Mouse (Mus musculus) spleen, embryonic (tissue): ENCODE measurements around the gene Zfp592.

Experiments
- CTCF ChIA-PET: fragments of 350-600 bp; sonication (Branson Sonifier 250); formaldehyde crosslinking; loops from one replicate; lab custom pipeline; 2022; lab: Charles Lee

Zfp592 gene

GRCm38 (mm10) chr7:81055709-81056370, 62.4 kb downstream of the Zfp592 start:
- CTCF ChIA-PET: interaction anchor here (0.6 kb wide), 1 partner anchor 88 kb away, joined by 5 read pairs; no protein-coding TSS in a partner anchor

- CTCF ChIA-PET: no interaction called here
These were observed 64.0 kb downstream of the Zfp592 start, which contains the start of gene Alpk3 for GRCm38 (mm10) chr7:81057471-81057870. Gene Alpk3 (plus strand): TSS chr7:81057600.

- CTCF ChIA-PET: interaction anchor here (0.6 kb wide), 1 partner anchor 10 kb away, joined by 4 read pairs; no protein-coding TSS in a partner anchor
These were observed 64.6 kb downstream of the Zfp592 start for GRCm38 (mm10) chr7:81057901-81058711.

GRCm38 (mm10) chr7:81058712-81059154, 65.3 kb downstream of the Zfp592 start:
- CTCF ChIA-PET: interaction anchor here (0.6 to 0.8 kb wide), 2 partner anchors 10 to 21 kb away, joined by 4 read pairs; no protein-coding TSS in a partner anchor

- CTCF ChIA-PET: interaction anchor here (0.8 kb wide), 1 partner anchor 21 kb away, joined by 4 read pairs; no protein-coding TSS in a partner anchor
These were observed 65.9 kb downstream of the Zfp592 start for GRCm38 (mm10) chr7:81059388-81059787.

GRCm38 (mm10) chr7:81060908-81061307, 67.4 kb downstream of the Zfp592 start:
- CTCF ChIA-PET: interaction anchor here (1.1 kb wide), 1 partner anchor 204 kb away, joined by 4 read pairs; no protein-coding TSS in a partner anchor

- CTCF ChIA-PET: no interaction called here
These were observed 68.5 kb downstream of the Zfp592 start for GRCm38 (mm10) chr7:81061936-81062335.

- CTCF ChIA-PET: no interaction called here
These were observed 69.9 kb downstream of the Zfp592 start for GRCm38 (mm10) chr7:81063332-81063731.

GRCm38 (mm10) chr7:81066714-81067113, 73.2 kb downstream of the Zfp592 start:
- CTCF ChIA-PET: no interaction called here

- CTCF ChIA-PET: no interaction called here
These were observed 79.0 kb downstream of the Zfp592 start for GRCm38 (mm10) chr7:81072463-81072862.

- CTCF ChIA-PET: no interaction called here
These were observed 79.8 kb downstream of the Zfp592 start for GRCm38 (mm10) chr7:81073273-81073672.

GRCm38 (mm10) chr7:81074546-81074945, 81.1 kb downstream of the Zfp592 start:
- CTCF ChIA-PET: no interaction called here

- CTCF ChIA-PET: no interaction called here
These were observed 81.8 kb downstream of the Zfp592 start for GRCm38 (mm10) chr7:81075299-81075698.

GRCm38 (mm10) chr7:81075732-81076131, 82.3 kb downstream of the Zfp592 start:
- CTCF ChIA-PET: no interaction called here

GRCm38 (mm10) chr7:81077009-81077408, 83.5 kb downstream of the Zfp592 start:
- CTCF ChIA-PET: no interaction called here

- CTCF ChIA-PET: no interaction called here
These were observed 85.3 kb downstream of the Zfp592 start for GRCm38 (mm10) chr7:81078740-81079139.

- CTCF ChIA-PET: no interaction called here
These were observed 100.0 kb downstream of the Zfp592 start for GRCm38 (mm10) chr7:81093420-81093965.

- CTCF ChIA-PET: no interaction called here
These were observed 100.8 kb downstream of the Zfp592 start for GRCm38 (mm10) chr7:81094104-81094757.
